Comparison of ENCODE assay signal across 12 mouse cellular contexts in genomic region chr13:59940414-59941205, GRCm38 (mm10).
DNase-seq lines count a peak whose midpoint lies in the region; ATAC-seq and TF ChIP-seq lines count a peak whose summit lies in the region.
"Had no signal": no experiment of that assay in that cellular context is flagged by ENCODE, and none has a peak within 500 bp of the region (broad histone marks: within the 10 kb centered on the region; RNA-seq: fewer than 3 reads in every experiment).

No protein-coding gene starts in this region.

- 28% methylated on average over 16 of the region's 16 CpGs for WGBS in kidney, postnatal 0 days
- 26% methylated on average over 14 of the region's 16 CpGs for WGBS in forebrain, embryonic 16.5 days
- 32% methylated on average over 16 of the region's 16 CpGs for WGBS in limb, embryonic 14.5 days
- 27% methylated on average over 16 of the region's 16 CpGs for WGBS in neural tube, embryonic 14.5 days

- no peak for DNase-seq in kidney, postnatal 0 days (ENCODE audit: low spot score)
- DNase-seq in kidney, adult 11 months: no peak
- no peak for DNase-seq in limb, embryonic 14.5 days (ENCODE audit: low spot score)
- DNase-seq in adrenal gland, postnatal 10 days: no peak
- no peak for DNase-seq in right cerebral cortex, postnatal 36 days (ENCODE audit: low spot score in 2 of 2)
- no peak for DNase-seq in spleen, postnatal 10 days (ENCODE audit: low spot score in 2 of 2)
- DNase-seq: cerebellum, postnatal 25 days; layer of hippocampus, adult 9-11 months; thymus, postnatal 25 days had no signal

- TF ChIP-seq CTCF in kidney, postnatal 0 days (IDR thresholded peaks at IDR 0.05; ENCODE audit: low read depth): no peak

- H3K36me3 ChIP-seq in kidney, postnatal 0 days (ENCODE audit: insufficient read depth, low read length): no peaks in the 10 kb centered on the region
- no peaks in the 10 kb centered on the region for H3K36me3 ChIP-seq in forebrain, embryonic 16.5 days (ENCODE audit: control insufficient read depth, insufficient read depth)
- no peaks in the 10 kb centered on the region for H3K36me3 ChIP-seq in limb, embryonic 14.5 days (ENCODE audit: control insufficient read depth, insufficient read depth, low read length)
- no peaks in the 10 kb centered on the region for H3K36me3 ChIP-seq in neural tube, embryonic 14.5 days (ENCODE audit: control insufficient read depth, insufficient read depth, low read length)

- no peak overlapping the region for H3K9ac ChIP-seq in kidney, postnatal 0 days (ENCODE audit: low read depth, low read length)
- H3K9ac ChIP-seq in forebrain, embryonic 16.5 days (replicated peaks; ENCODE audit: low read depth, low read length): 0 out of 2 replicates have a peak overlapping the region, but pooled peaks have one; percentile 17
- H3K9ac ChIP-seq in limb, embryonic 14.5 days (ENCODE audit: low read depth, low read length, severe bottlenecking): no peak overlapping the region
- H3K9ac ChIP-seq in neural tube, embryonic 14.5 days (replicated peaks; ENCODE audit: low read depth, low read length): no peak overlapping the region

- TF ChIP-seq POLR2A in limb, embryonic 14.5 days (IDR thresholded peaks at IDR 0.05; ENCODE audit: borderline replicate concordance, extremely low read depth, insufficient read depth, insufficient read length): no peak

- H3K27ac ChIP-seq in kidney, postnatal 0 days: no peak overlapping the region
- H3K27ac ChIP-seq in forebrain, embryonic 16.5 days (ENCODE audit: low read length): no peak overlapping the region
- H3K27ac ChIP-seq in limb, embryonic 14.5 days (replicated peaks; ENCODE audit: low read depth, low read length): no peak overlapping the region
- no peak overlapping the region for H3K27ac ChIP-seq in neural tube, embryonic 14.5 days (ENCODE audit: low read depth, low read length)

- H3K27me3 ChIP-seq in kidney, postnatal 0 days (ENCODE audit: insufficient read depth, low read length): no peaks in the 10 kb centered on the region
- no peaks in the 10 kb centered on the region for H3K27me3 ChIP-seq in forebrain, embryonic 16.5 days (replicated peaks; ENCODE audit: control insufficient read depth, insufficient read depth, low read length)
- no peaks in the 10 kb centered on the region for H3K27me3 ChIP-seq in limb, embryonic 14.5 days (ENCODE audit: control insufficient read depth, insufficient read depth, low read length)
- no peaks in the 10 kb centered on the region for H3K27me3 ChIP-seq in neural tube, embryonic 14.5 days (ENCODE audit: control insufficient read depth, insufficient read depth, low read length)

- peak overlapping the region; percentile 14; the same call in 1 of the 2 replicates for H3K4me2 ChIP-seq in kidney, postnatal 0 days (ENCODE audit: low read length)
- peak overlapping the region; percentile 31; the same call in 1 of the 2 replicates for H3K4me2 ChIP-seq in forebrain, embryonic 16.5 days (ENCODE audit: low read length)
- H3K4me2 ChIP-seq in limb, embryonic 14.5 days (replicated peaks; ENCODE audit: low read depth, low read length, severe bottlenecking): peak overlapping the region; percentile 13; the same call in 1 of the 2 replicates
- 0 out of 2 replicates have a peak overlapping the region, but pooled peaks have one; percentile 16 for H3K4me2 ChIP-seq in neural tube, embryonic 14.5 days (ENCODE audit: low read depth, low read length)
- H3K4me2 ChIP-seq: liver, embryonic 11.5 days had no signal

- ATAC-seq in kidney, postnatal 0 days (replicated peaks; ENCODE audit: low FRiP score, low read depth): no peak
- ATAC-seq in forebrain, embryonic 16.5 days: no peak
- no peak for ATAC-seq in limb, embryonic 14.5 days (ENCODE audit: low FRiP score, low read depth)
- ATAC-seq in neural tube, embryonic 14.5 days (ENCODE audit: low read depth): no peak

- H3K4me3 ChIP-seq in kidney, postnatal 0 days (replicated peaks; ENCODE audit: low read depth, low read length): no peak overlapping the region
- H3K4me3 ChIP-seq in forebrain, embryonic 16.5 days (replicated peaks; ENCODE audit: low read length): no peak overlapping the region
- no peak overlapping the region for H3K4me3 ChIP-seq in limb, embryonic 14.5 days (replicated peaks; ENCODE audit: low read length)
- no peak overlapping the region for H3K4me3 ChIP-seq in neural tube, embryonic 14.5 days (ENCODE audit: low read depth, low read length)

- H3K9me3 ChIP-seq in kidney, postnatal 0 days (replicated peaks; ENCODE audit: low read length): no peaks in the 10 kb centered on the region
- H3K9me3 ChIP-seq in forebrain, embryonic 16.5 days (ENCODE audit: control insufficient read depth, low read length): peaks cover 2% of the 10 kb centered on the region; the same call in 1 of the 2 replicates
- H3K9me3 ChIP-seq in limb, embryonic 14.5 days (ENCODE audit: control insufficient read depth, low read length): no peaks in the 10 kb centered on the region
- no peaks in the 10 kb centered on the region for H3K9me3 ChIP-seq in neural tube, embryonic 14.5 days (ENCODE audit: control insufficient read depth, low read length)

- H3K4me1 ChIP-seq in kidney, postnatal 0 days (replicated peaks; ENCODE audit: insufficient read depth, low read length): 0 out of 2 replicates have a peak, but pooled peaks cover 4% of the 10 kb centered on the region
- peaks cover 5% of the 10 kb centered on the region; the same call in 1 of the 2 replicates for H3K4me1 ChIP-seq in forebrain, embryonic 16.5 days (replicated peaks; ENCODE audit: control insufficient read depth, insufficient read depth, low read length)
- H3K4me1 ChIP-seq in limb, embryonic 14.5 days (ENCODE audit: control insufficient read depth, insufficient read depth, low read length): peaks cover 15% of the 10 kb centered on the region
- peaks cover 5% of the 10 kb centered on the region; the same call in 1 of the 2 replicates for H3K4me1 ChIP-seq in neural tube, embryonic 14.5 days (ENCODE audit: control insufficient read depth, insufficient read depth, low read length)
